Comparison of ENCODE assay signal across 15 mouse cellular contexts in genomic region chr9:69763681-69764585, GRCm38 (mm10). TPM values are rescaled to one million over a fixed set of nuclear protein-coding genes. Genes with fewer than 3 reads are reported as not detected.
DNase-seq lines count a peak whose midpoint lies in the region; ATAC-seq and TF ChIP-seq lines count a peak whose summit lies in the region.
"Had no signal": no experiment of that assay in that cellular context is flagged by ENCODE, and none has a peak within 500 bp of the region (broad histone marks: within the 10 kb centered on the region; RNA-seq: fewer than 3 reads in every experiment).

No protein-coding gene starts in this region.

- no peak for TF ChIP-seq CTCF in forebrain, postnatal 0 days (IDR thresholded peaks at IDR 0.05; ENCODE audit: low read depth)

- no peak overlapping the region for H3K9ac ChIP-seq in forebrain, embryonic 12.5 days
- no peak overlapping the region for H3K9ac ChIP-seq in forebrain, postnatal 0 days
- H3K9ac ChIP-seq in hindbrain, embryonic 12.5 days: peak overlapping the region; percentile 10; the same call in 1 of the 2 replicates
- H3K9ac ChIP-seq in midbrain, embryonic 14.5 days (replicated peaks; ENCODE audit: low read length): 0 out of 2 replicates have a peak overlapping the region, but pooled peaks have one; percentile 23
- H3K9ac ChIP-seq in heart, embryonic 11.5 days (ENCODE audit: low read depth, low read length): no peak overlapping the region
- H3K9ac ChIP-seq: embryonic facial prominence, embryonic 12.5 days had no signal

- peaks cover 94% of the 10 kb centered on the region for H3K27me3 ChIP-seq in forebrain, embryonic 12.5 days
- peaks cover 90% of the 10 kb centered on the region for H3K27me3 ChIP-seq in forebrain, postnatal 0 days (ENCODE audit: insufficient read depth, low read length)
- H3K27me3 ChIP-seq in hindbrain, embryonic 12.5 days: peaks cover 94% of the 10 kb centered on the region
- peaks cover 76% of the 10 kb centered on the region for H3K27me3 ChIP-seq in midbrain, embryonic 14.5 days (ENCODE audit: control insufficient read depth, insufficient read depth, low read length)
- H3K27me3 ChIP-seq in heart, embryonic 11.5 days (ENCODE audit: control insufficient read depth, insufficient read depth, low read length): peaks cover 97% of the 10 kb centered on the region

- H3K4me3 ChIP-seq in forebrain, embryonic 12.5 days (replicated peaks): peak overlapping the region; percentile 19
- H3K4me3 ChIP-seq in forebrain, postnatal 0 days (ENCODE audit: low read depth, low read length): no peak overlapping the region
- H3K4me3 ChIP-seq in hindbrain, embryonic 12.5 days: peak overlapping the region; percentile 18
- peak overlapping the region; percentile 39 for H3K4me3 ChIP-seq in midbrain, embryonic 14.5 days (replicated peaks; ENCODE audit: low read depth, low read length)
- no peak overlapping the region for H3K4me3 ChIP-seq in heart, embryonic 11.5 days (ENCODE audit: low read depth, low read length)
- H3K4me3 ChIP-seq: embryonic facial prominence, embryonic 12.5 days had no signal

- H3K4me1 ChIP-seq in forebrain, embryonic 12.5 days: peaks cover 91% of the 10 kb centered on the region
- no peaks in the 10 kb centered on the region for H3K4me1 ChIP-seq in forebrain, postnatal 0 days (ENCODE audit: insufficient read depth)
- peaks cover 71% of the 10 kb centered on the region for H3K4me1 ChIP-seq in hindbrain, embryonic 12.5 days
- H3K4me1 ChIP-seq in midbrain, embryonic 14.5 days (ENCODE audit: control insufficient read depth, insufficient read depth, low read length): peaks cover 44% of the 10 kb centered on the region
- H3K4me1 ChIP-seq in heart, embryonic 11.5 days (ENCODE audit: control insufficient read depth, insufficient read depth, low read length): 0 out of 2 replicates have a peak, but pooled peaks cover 6% of the 10 kb centered on the region

- H3K27ac ChIP-seq in forebrain, embryonic 12.5 days: 0 out of 2 replicates have a peak overlapping the region, but pooled peaks have one; percentile 14
- no peak overlapping the region for H3K27ac ChIP-seq in forebrain, postnatal 0 days (ENCODE audit: low read depth, low read length)
- H3K27ac ChIP-seq in hindbrain, embryonic 12.5 days: no peak overlapping the region
- H3K27ac ChIP-seq in midbrain, embryonic 14.5 days (replicated peaks; ENCODE audit: low read depth, low read length): peak overlapping the region; percentile 52; the same call in 1 of the 2 replicates
- H3K27ac ChIP-seq in heart, embryonic 11.5 days (ENCODE audit: low read depth, low read length): no peak overlapping the region
- H3K27ac ChIP-seq: embryonic facial prominence, embryonic 12.5 days had no signal

- no peaks in the 10 kb centered on the region for H3K36me3 ChIP-seq in forebrain, embryonic 12.5 days (replicated peaks)
- no peaks in the 10 kb centered on the region for H3K36me3 ChIP-seq in forebrain, postnatal 0 days (ENCODE audit: insufficient read depth)
- no peaks in the 10 kb centered on the region for H3K36me3 ChIP-seq in hindbrain, embryonic 12.5 days
- no peaks in the 10 kb centered on the region for H3K36me3 ChIP-seq in midbrain, embryonic 14.5 days (ENCODE audit: control insufficient read depth, insufficient read depth, low read length)
- H3K36me3 ChIP-seq in heart, embryonic 11.5 days (ENCODE audit: control insufficient read depth, insufficient read depth, low read length): no peaks in the 10 kb centered on the region
- H3K36me3 ChIP-seq: embryonic facial prominence, embryonic 12.5 days had no signal

- DNase-seq in forebrain, postnatal 0 days: no peak
- peak; percentile 9 for DNase-seq in ES-CJ7 (ENCODE audit: low read depth, low spot score)
- DNase-seq in midbrain, embryonic 14.5 days: peak; percentile 42
- no peak for DNase-seq in gastrocnemius, postnatal 10 days
- DNase-seq in natural killer cell, adult 2 months (ENCODE audit: low spot score in 2 of 2): no peak
- DNase-seq: lung, postnatal 10 days had no signal

- ATAC-seq in forebrain, embryonic 12.5 days (ENCODE audit: low FRiP score): no peak
- ATAC-seq in forebrain, postnatal 0 days: no peak
- ATAC-seq in hindbrain, embryonic 12.5 days (ENCODE audit: low FRiP score): no peak
- no peak for ATAC-seq in midbrain, embryonic 14.5 days (ENCODE audit: low FRiP score, low TSS enrichment)
- ATAC-seq in heart, embryonic 11.5 days (replicated peaks; ENCODE audit: insufficient number of reproducible peaks, low FRiP score, low TSS enrichment): no peak

- H3K9me3 ChIP-seq in forebrain, embryonic 12.5 days: no peaks in the 10 kb centered on the region
- H3K9me3 ChIP-seq in forebrain, postnatal 0 days (ENCODE audit: low read length): no peaks in the 10 kb centered on the region
- no peaks in the 10 kb centered on the region for H3K9me3 ChIP-seq in hindbrain, embryonic 12.5 days (replicated peaks)
- H3K9me3 ChIP-seq in midbrain, embryonic 14.5 days (ENCODE audit: control insufficient read depth, low read length): no peaks in the 10 kb centered on the region
- H3K9me3 ChIP-seq in heart, embryonic 11.5 days (replicated peaks; ENCODE audit: control insufficient read depth, low read length): no peaks in the 10 kb centered on the region
- H3K9me3 ChIP-seq: embryonic facial prominence, embryonic 12.5 days had no signal

- peak overlapping the region; percentile 42 for H3K4me2 ChIP-seq in forebrain, embryonic 12.5 days
- H3K4me2 ChIP-seq in forebrain, postnatal 0 days (ENCODE audit: low read depth): no peak overlapping the region
- peak overlapping the region; percentile 56 for H3K4me2 ChIP-seq in hindbrain, embryonic 12.5 days (replicated peaks)
- H3K4me2 ChIP-seq in midbrain, embryonic 14.5 days (ENCODE audit: low read length): peak overlapping the region; percentile 64
- H3K4me2 ChIP-seq in heart, embryonic 11.5 days: no peak overlapping the region
- H3K4me2 ChIP-seq: embryonic facial prominence, embryonic 12.5 days had no signal

- under 1% methylated on average over 25 of the region's 25 CpGs for WGBS in forebrain, embryonic 12.5 days
- WGBS in forebrain, postnatal 0 days: 1% methylated on average over 25 of the region's 25 CpGs
- WGBS in hindbrain, embryonic 12.5 days: under 1% methylated on average over 25 of the region's 25 CpGs
- WGBS in midbrain, embryonic 14.5 days: under 1% methylated on average over 25 of the region's 25 CpGs
- under 1% methylated on average over 25 of the region's 25 CpGs for WGBS in heart, embryonic 11.5 days (ENCODE audit: insufficient replicate concordance)

RNA-seq across cellular contexts. Expression of gene Foxb1, which starts 3.2 kb away (rescaled TPM):
- polyA plus RNA-seq in forebrain, embryonic 12.5 days (2016; fragmentation: Nextera tagmentation; extraction: Ambion mirVana): 2.8 and 3.6 TPM in 2 replicates
- total RNA-seq in forebrain, postnatal 0 days (2014; rRNA removed): 2.5 and 8.7 TPM in 2 replicates
- 0.47 and 2.0 TPM in 2 replicates for polyA plus RNA-seq in forebrain, postnatal 0 days (2015; fragmentation: Nextera tagmentation; extraction: Ambion mirVana)
- polyA plus RNA-seq in hindbrain, embryonic 12.5 days (2016; fragmentation: Nextera tagmentation; extraction: Ambion mirVana): 5.5 and 7.5 TPM in 2 replicates
- 9.9 and 10.7 TPM in 2 replicates for polyA plus RNA-seq in midbrain, embryonic 14.5 days (2014; fragmentation: Nextera tagmentation; extraction: Ambion mirVana)
- not detected for total RNA-seq in gastrocnemius, postnatal 10 days (2021)
- not detected in 2 replicates for polyA plus RNA-seq in heart, embryonic 11.5 days (2014; fragmentation: Nextera tagmentation; extraction: Ambion mirVana)
- total RNA-seq: adrenal gland, adult 18-20 months; layer of hippocampus, postnatal 25 days; liver, adult 2 months had no signal
- polyA plus RNA-seq: intestine, embryonic 14.5 days; liver, adult 2 months; small intestine, adult 2 months had no signal

Comparison
In these comparisons a context has a peak if more than half of its experiments do, and no peak if none do; other contexts are left out.
1. H3K27ac ChIP-seq: peak in forebrain, embryonic 12.5 days (single experiment) and midbrain, embryonic 14.5 days (single experiment); none in forebrain, postnatal 0 days (single experiment), hindbrain, embryonic 12.5 days (single experiment) and heart, embryonic 11.5 days (single experiment).
2. H3K4me2 ChIP-seq: peak in forebrain, embryonic 12.5 days (single experiment), hindbrain, embryonic 12.5 days (single experiment) and midbrain, embryonic 14.5 days (single experiment); none in forebrain, postnatal 0 days (single experiment) and heart, embryonic 11.5 days (single experiment).
3. H3K4me3 ChIP-seq: peak in forebrain, embryonic 12.5 days (single experiment), hindbrain, embryonic 12.5 days (single experiment) and midbrain, embryonic 14.5 days (single experiment); none in forebrain, postnatal 0 days (single experiment) and heart, embryonic 11.5 days (single experiment).
4. H3K9ac ChIP-seq: peak in hindbrain, embryonic 12.5 days (single experiment) and midbrain, embryonic 14.5 days (single experiment); none in forebrain, embryonic 12.5 days (single experiment), forebrain, postnatal 0 days (single experiment) and heart, embryonic 11.5 days (single experiment).
5. DNase-seq: peak in ES-CJ7 (single experiment) and midbrain, embryonic 14.5 days (single experiment); none in forebrain, postnatal 0 days (single experiment), gastrocnemius, postnatal 10 days (single experiment) and natural killer cell, adult 2 months (0 of 2).